Mouse (Mus musculus): ENCODE results near the gene Hist2h2bb. TPM values are rescaled to one million over a fixed set of nuclear protein-coding genes. Genes with fewer than 3 reads are reported as not detected.
"Not testable (repeated sequence)": the region's sequence is repeated elsewhere in the genome, so short reads cannot be mapped to it uniquely, and the experiment has no call there.

Hist2h2bb gene
- total RNA-seq (2015; ENCODE audit: low replicate concordance) (715 and 759 TPM in 2 replicates), total RNA-seq (2017; ENCODE audit: low replicate concordance) (2,995 and 4,039 TPM in 2 replicates)

DNA sequence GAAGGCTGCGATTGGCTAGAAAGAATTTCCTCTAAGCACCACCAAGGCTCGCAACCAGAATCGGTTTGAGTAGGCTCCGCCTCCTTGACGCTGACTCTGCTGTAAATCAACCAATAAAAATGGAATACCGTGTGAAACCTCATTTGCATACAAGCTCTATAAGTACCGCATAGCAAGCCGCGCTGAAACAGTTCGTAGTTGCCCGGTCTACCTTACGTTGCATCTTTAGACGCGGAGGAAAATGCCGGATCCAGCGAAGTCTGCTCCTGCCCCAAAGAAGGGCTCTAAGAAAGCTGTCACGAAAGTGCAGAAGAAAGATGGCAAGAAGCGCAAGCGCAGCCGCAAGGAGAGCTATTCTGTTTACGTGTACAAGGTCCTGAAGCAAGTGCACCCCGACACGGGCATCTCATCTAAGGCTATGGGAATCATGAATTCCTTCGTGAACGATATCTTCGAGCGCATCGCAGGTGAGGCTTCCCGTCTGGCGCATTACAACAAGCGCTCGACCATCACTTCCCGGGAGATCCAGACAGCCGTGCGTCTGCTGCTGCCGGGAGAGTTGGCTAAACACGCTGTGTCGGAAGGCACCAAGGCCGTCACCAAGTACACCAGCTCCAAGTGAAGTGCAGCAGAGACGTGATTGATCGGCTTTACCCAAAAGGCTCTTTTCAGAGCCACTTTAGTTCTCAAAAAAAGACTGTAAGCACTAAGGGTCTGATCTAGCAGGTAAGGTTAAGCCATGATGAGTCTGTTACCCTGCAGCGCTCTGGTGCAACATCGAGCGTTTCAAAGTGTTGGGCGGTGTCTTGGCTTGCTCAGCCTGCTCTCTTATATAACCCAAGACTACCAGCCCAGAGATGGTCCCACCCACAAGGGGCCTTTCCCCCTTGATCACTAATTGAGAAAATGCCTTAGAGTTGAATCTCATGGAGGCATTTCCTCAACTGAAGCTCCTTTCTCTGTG lies at the start of gene Hist2h2bb:
Hist2h2bb (plus strand) TSS at position 242 of the 964 bp plus-strand sequence.
- ATAC-seq (replicated peaks; ENCODE audit: low FRiP score, poor library complexity, severe bottlenecking): peak; percentile 88

DNA sequence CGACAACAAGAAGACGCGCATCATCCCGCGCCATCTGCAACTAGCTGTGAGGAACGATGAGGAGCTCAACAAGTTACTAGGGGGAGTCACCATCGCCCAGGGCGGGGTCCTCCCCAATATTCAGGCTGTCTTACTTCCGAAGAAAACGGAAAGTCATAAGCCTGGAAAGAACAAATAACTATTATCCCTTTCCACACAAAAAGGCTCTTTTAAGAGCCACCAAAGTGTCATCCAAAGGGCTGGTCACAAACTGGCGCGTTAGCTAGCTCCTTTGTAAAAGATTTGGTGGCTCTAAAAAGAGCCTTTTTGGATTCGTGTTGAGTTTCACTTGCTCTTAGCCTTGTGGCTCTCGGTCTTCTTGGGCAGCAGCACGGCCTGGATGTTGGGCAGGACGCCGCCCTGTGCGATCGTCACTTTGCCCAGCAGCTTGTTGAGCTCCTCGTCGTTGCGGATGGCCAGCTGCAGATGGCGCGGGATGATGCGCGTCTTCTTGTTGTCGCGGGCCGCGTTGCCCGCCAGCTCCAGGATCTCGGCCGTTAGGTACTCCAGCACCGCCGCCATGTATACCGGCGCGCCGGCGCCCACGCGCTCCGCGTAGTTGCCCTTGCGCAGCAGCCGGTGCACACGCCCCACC lies 49.3 kb upstream of the Hist2h2bb start:
- not testable (repeated sequence) for ATAC-seq (replicated peaks; ENCODE audit: low FRiP score, poor library complexity, severe bottlenecking)

DNA sequence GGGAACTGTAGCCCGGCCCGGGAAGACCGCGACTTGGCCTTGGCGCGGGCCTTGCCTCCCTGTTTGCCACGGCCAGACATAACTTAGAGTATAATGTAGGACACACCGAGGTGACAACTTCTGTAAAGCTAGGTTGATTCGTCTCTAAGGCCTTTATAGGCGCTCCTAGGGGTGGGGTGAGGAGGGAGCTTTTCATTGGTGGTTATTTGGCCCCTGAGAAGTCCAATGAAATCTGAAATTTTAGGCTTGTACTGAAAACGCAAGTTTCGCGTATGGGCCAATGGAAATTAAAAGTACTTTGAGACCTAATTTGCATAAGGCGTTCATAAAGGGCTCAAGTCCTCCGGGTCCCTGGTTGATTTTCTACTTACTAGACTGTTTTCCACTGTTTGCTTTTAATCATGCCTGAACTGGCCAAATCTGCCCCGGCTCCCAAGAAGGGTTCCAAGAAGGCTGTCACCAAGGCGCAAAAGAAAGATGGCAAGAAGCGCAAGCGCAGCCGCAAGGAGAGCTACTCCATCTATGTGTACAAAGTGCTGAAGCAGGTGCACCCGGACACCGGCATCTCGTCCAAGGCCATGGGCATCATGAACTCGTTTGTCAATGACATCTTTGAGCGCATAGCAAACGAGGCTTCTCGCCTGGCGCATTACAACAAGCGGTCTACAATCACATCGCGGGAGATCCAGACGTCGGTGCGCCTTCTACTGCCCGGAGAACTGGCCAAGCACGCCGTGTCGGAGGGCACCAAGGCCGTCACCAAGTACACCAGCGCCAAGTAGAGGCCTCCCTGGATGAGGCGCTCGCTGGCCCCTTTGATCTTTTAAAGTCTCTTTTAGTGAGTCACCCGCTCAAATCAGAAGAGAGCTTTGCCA lies 48.5 kb upstream of the Hist2h2bb start, which contains the start of the genes Hist2h2ac and Hist2h2be:
Hist2h2ac (minus strand) TSS at position 116 of the 875 bp plus-strand sequence.
Hist2h2be (plus strand) TSS at position 355 of the 875 bp plus-strand sequence.
- peak; percentile 80 for ATAC-seq (replicated peaks; ENCODE audit: low FRiP score, poor library complexity, severe bottlenecking)

DNA sequence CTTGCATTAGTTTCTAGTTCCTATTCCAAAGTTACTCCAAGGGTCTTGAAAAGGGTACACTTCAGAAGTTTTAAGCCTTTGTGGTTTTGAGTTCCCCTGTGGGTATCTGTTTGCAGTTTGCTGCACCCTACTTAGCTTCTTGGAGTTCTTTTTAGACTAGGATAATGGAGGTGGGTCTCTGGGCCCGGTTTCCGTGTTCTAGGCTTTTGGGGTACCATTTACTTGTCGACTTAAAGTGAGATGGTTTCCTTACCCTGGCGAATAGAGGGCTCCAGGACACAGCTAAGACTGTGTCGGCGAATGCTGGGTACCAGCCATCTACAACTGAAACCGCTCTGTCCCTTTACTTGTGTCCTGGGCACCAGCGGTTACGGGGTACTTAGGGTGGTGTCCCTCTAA lies 47.9 kb upstream of the Hist2h2bb start:
- no peak for ATAC-seq (replicated peaks; ENCODE audit: low FRiP score, poor library complexity, severe bottlenecking)

DNA sequence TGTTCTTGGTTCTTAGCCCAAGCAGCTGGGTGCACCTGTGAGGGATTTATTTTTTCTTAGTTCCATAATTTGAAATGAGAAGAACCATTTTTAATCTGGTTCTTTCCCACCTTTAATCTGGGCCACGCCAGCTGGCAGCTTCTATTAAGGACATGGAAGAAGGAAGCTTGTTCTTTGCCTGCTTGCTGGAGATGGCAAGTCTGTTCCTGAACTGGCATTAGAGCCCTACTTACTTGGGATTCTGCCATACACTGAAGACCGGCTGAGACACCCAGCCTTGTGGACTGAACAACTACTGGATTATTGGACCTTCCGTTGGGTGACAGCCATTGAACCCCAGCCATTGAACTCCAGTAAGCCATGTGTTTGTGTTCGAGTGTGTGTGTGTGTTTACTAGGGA lies 46.8 kb upstream of the Hist2h2bb start:
- no peak for ATAC-seq (replicated peaks; ENCODE audit: low FRiP score, poor library complexity, severe bottlenecking)

DNA sequence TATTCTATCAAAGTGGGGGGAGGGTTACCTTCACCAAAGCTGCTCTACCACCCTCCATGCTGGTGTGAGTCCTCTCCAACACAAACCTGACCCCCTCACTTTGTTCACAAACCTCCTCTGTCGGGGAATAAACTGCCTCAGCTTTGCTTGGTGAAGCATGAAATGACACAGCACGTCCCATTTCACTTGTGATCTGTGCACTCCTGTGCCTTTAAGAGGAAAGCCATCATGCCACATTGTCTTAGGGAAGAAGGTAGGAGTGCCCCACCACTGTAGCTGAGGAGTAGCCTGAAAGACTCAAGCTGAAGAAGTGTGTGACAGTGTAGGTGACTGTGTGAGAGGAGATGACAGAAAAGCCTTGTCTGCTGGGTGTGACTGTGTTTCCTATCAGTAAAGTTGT lies 44.1 kb upstream of the Hist2h2bb start:
- no peak for ATAC-seq (replicated peaks; ENCODE audit: low FRiP score, poor library complexity, severe bottlenecking)

DNA sequence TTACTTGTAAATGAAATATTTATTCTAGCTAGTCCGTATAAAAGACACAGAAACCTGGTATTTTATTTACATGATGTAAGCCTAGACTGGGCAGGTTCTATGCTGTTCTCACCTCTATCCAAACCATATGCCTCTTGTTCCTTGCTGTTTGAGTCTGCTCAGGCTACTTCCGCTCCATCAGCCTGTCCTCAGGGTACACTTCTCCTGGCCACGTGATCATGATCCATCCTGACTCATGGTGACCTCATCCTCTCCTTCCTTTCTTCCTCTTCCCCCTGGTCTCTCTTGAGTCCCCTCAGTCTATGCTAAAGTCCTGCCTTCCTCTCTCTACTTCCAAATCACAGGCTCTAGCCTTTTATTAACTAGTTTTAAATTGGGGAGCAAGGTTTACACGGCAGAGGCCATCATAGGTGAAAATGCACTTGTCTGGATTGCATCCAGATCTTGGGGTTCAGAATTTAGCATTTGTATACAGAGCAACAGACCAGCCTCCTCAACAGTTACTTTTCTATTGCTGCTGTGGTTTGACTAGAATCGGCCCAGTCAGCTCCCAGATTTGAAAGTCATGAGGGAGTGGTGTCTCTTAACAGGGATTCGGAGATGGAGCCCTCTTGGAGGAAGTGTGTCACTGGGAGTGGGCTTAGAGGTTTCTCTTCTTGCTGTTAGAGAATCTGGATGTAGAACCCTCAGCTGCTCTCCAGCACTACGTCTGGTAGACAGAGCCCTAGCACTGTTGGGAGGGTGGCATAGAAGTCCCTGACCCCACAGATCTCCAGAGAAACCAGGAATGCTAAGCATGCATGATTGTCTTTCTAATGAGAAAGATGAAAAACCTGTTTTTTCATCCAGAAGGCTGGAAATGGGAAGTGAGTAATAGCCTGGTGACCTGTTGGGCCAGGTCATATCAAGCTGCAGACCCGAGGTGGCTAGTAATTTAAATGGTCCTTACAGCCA lies 42.6 kb upstream of the Hist2h2bb start:
- ATAC-seq (replicated peaks; ENCODE audit: low FRiP score, poor library complexity, severe bottlenecking): no peak

DNA sequence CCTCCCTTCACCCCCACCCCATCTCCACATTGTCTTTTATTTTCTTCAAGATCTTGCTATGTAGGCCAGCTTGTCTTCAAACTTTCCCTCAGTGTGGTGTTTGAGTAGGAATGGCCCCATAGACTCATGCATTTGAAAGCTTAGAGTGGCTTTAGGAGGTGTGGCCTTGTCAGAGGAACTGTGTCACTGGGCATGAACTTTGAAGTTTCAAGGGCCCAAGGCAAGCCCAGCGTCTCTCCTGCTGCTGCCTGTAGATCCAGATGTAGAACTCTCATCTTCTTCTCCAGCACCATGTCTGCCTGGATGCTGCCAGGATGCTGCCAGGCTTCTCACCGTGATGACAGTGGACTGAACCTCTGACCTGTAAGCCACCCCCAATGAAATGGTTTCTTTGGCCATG lies 40.7 kb upstream of the Hist2h2bb start:
- no peak for ATAC-seq (replicated peaks; ENCODE audit: low FRiP score, poor library complexity, severe bottlenecking)

DNA sequence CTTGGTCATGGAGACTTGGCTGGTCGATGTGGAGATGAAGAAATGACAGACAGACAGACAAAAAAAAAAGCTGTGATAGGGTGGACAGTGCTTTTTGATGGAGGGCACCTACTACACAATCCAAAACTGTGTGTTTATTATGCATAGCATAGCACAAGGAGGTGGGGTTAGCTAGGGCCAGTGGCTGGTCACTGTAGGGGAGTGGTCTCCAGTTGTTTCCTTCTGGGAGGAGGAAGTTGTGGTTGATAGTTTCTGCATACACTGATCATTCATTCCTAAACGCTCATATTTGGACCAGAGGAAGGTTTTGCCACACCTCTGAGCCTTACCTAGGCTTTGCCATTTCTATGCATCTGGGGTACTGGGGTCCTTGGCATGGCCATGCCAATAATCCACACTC lies 39.1 kb upstream of the Hist2h2bb start:
- no peak for ATAC-seq (replicated peaks; ENCODE audit: low FRiP score, poor library complexity, severe bottlenecking)

DNA sequence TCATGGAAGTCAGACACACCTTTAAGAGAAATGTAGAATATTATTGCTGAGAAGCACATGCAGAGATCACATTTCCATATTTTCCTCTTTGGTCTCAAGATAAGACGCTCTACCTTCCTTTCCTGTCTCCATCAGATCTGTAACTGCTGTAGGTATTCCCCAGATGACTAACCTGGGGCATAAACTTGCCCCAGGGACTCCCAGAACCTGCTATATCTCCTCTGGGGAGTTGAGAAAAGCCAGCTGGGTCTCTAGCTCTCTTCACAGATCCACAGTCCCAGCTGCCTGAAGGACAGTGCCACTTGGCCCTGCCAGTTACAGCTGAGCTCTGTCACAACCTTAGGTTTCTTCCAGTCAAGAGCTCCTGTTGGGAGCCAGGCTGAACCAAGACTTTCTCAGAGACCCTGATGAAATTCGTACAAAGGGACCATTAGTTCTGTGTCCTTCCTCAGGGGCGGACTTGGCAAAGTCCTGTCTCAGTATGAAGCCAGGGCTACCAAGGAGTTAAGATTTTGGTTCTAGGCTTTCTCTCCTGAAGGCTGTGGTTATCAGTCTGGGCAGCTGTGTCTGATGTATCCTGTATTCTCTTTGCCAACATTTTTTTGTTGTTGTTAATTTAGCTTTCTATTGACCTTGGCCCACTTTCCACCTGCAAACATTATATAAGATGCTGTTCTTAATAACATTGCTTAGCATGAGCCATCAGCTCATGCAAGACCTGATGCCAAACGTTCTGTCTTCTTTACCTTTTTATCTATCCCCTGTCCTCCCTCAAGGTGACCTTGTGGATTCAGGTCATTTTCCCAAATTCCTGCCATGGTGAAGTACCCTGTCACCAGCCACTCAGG lies 38.4 kb upstream of the Hist2h2bb start:
- ATAC-seq (replicated peaks; ENCODE audit: low FRiP score, poor library complexity, severe bottlenecking): no peak

DNA sequence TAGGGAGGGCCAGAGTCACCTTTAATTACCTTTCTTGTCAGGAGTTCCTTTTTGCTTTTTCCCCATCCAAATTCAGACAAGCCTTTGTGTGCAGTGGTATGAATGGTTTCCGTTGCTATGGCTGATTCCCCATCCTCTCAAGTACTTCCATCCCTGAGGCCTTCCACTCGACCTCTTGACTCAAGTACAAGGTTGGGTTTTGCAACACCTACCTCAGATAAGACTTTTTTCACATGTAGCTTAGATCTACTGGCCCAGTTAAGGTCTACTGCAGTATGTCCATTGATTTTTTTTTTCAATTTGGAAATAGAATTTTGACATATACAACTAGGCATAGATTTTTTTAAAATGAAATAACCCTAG lies 37.8 kb upstream of the Hist2h2bb start:
- no peak for ATAC-seq (replicated peaks; ENCODE audit: low FRiP score, poor library complexity, severe bottlenecking)

DNA sequence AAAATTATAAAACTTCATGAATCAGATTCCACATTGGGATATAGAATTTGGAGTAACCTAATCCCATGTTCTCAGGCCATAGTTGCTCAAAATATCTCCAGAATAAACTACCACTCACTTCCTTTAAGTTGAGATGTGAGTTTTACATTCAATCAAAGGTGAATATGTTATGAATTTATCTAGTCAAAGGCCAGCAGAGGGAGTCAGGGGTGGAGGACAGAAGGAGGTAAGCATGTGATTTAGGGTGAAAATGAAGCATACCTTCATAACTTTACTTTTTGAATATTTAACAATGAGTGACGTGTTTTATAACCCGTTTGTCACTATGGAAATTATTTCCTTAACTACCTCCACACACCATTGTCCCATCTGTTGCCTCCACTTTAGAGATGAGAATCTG lies 34.6 kb upstream of the Hist2h2bb start:
- ATAC-seq (replicated peaks; ENCODE audit: low FRiP score, poor library complexity, severe bottlenecking): no peak

DNA sequence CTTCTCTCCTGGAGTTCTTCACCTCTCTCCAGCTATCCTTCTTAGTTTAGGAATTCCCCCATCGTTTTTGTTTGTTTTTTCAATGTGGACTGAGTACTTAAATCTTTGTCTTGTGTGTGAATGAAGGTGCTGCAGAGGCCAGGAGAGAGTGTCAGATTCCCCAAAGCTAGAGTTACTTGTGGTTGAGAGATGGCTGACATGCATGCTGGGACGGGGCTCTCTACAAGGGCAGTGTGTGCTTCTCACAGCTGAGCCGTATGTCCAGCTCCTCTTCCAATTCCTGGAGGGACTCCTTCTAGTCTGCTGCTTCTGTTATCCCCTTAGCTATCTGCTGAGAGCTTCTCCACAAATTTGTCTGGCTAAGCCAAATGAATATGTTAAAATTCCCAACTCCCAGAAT lies 33.7 kb upstream of the Hist2h2bb start:
- ATAC-seq (replicated peaks; ENCODE audit: low FRiP score, poor library complexity, severe bottlenecking): no peak

DNA sequence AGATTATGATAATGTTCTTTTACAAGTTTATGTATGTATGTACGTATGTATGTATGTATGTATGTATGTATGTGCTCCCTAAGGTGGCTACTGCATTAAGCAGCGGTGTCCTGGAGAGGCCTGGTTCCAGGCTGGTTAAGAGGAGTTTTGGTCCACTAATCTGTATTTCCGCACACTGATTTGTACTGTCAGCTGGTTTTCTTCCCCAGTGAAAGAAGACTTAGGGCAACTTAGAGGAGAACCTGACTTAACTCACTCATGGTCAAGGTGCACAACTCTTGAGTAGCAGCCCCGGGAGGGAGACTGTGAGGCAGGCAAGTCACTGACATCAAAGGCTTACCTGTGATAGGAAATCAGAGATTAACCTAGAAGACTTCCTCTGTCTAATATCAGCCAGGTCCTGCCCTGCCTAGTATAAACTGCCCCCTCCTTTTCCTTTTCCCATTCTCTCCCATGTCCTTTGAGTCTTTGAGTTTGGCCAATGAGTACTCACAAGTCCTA lies 32.7 kb upstream of the Hist2h2bb start:
- no peak for ATAC-seq (replicated peaks; ENCODE audit: low FRiP score, poor library complexity, severe bottlenecking)

DNA sequence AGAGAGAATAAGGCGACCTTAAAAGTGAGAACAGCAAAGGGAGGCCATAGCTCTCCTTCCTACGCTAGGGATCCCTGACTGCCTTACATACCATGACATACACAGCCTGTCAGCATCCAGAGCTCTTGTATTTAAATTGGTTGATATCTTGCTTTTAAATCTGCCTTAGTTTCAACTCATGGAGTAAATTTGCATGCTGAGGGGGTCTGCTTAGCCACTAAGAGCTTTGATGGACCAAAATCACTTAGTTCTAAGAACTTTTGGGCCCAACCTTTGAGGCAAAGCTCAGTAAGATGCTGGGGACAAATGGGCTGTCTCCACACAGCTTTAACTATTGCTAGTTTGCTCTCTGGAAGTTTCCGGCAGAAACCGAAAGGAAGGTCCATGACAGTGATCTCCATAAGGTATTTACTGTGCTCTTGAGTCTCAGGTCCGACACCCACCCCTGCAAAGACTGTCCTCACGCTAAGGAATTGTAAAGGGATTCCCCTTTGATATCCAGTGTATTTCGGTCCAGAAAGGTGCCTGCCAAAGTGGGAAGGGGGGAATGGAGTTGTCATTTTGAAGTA lies 32.1 kb upstream of the Hist2h2bb start:
- no peak for ATAC-seq (replicated peaks; ENCODE audit: low FRiP score, poor library complexity, severe bottlenecking)

DNA sequence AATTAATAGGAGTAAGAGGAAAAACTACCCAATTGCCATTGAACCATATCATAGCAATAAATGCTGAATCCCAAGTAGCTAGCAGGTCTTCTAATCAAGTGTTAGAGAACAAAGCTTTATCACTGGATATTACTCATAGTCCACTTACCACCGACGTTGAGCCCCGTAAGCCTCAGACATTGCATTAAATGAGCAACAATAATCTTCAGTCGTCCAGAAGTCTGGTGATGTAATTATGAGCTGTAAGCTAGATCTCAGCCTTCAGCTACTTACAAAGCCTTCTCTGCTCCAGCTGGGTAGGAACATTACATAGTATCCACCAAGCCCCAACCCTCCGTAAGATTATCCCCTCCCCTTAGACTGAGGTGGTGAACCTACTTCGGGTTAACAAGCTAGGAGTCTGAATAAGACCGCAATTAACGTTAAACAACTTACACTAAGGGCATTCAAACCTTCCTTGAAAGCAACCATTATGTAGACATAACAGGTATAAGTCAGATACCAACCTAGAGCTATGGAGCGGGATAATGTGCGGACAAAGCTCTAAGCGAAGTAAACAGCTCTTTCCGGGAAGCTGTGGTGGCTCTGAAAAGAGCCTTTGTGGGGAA lies 31.5 kb upstream of the Hist2h2bb start:
- peak; percentile 16 for ATAC-seq (replicated peaks; ENCODE audit: low FRiP score, poor library complexity, severe bottlenecking)

All from erythroblast, adult 5-6 weeks (primary cell).